Mouse (Mus musculus): ENCODE data around the gene Wdr70.

- TF ChIP-seq POLR2A (IDR thresholded peaks at IDR 0.05; ENCODE audit: borderline replicate concordance, insufficient read depth, low read length) (no peak), CTCF (IDR thresholded peaks at IDR 0.05; ENCODE audit: borderline replicate concordance, insufficient read depth, low read depth, low read length) (no peak)
These were observed 157.3 kb downstream of the Wdr70 start for GRCm38 (mm10) chr15:7941690-7942089.

Measured in cerebellum, adult 2 months (tissue).